Mouse (Mus musculus): ENCODE results near the gene Efnb3. TPM values are rescaled to one million over a fixed set of nuclear protein-coding genes. Genes with fewer than 3 reads are reported as not detected.

Gene Efnb3
- total RNA-seq (2015) = 0.15 TPM in 1 of 2 replicates, not detected in the other
- 0.24 and 0.33 TPM in 2 replicates for total RNA-seq (2017)

- ATAC-seq (replicated peaks; ENCODE audit: poor library complexity) = no peak
Observed at GRCm38 (mm10) chr11:69559851-69560765, at the start of gene Efnb3. TSS of gene Efnb3 (minus strand) at chr11:69560205.

- peak; percentile 43 for ATAC-seq (replicated peaks; ENCODE audit: poor library complexity)
Observed at GRCm38 (mm10) chr11:69609416-69609815, 49.4 kb upstream of the Efnb3 start.

- ATAC-seq (replicated peaks; ENCODE audit: poor library complexity) = no peak
Observed at GRCm38 (mm10) chr11:69608525-69608924, 48.5 kb upstream of the Efnb3 start.

- ATAC-seq (replicated peaks; ENCODE audit: poor library complexity) = no peak
Observed at GRCm38 (mm10) chr11:69606832-69607231, 46.8 kb upstream of the Efnb3 start.

GRCm38 (mm10) chr11:69606491-69606795, 46.4 kb upstream of the Efnb3 start:
- no peak for ATAC-seq (replicated peaks; ENCODE audit: poor library complexity)

- peak; percentile 82 for ATAC-seq (replicated peaks; ENCODE audit: poor library complexity)
Observed at GRCm38 (mm10) chr11:69605726-69606490, 45.9 kb upstream of the Efnb3 start, which contains the start of gene Atp1b2. TSS of gene Atp1b2 (minus strand) at chr11:69605942.

GRCm38 (mm10) chr11:69604795-69605664, 45.0 kb upstream of the Efnb3 start:
- 0 out of 2 replicates have a peak, but pooled peaks have one; percentile 4 for ATAC-seq (replicated peaks; ENCODE audit: poor library complexity)

- ATAC-seq (replicated peaks; ENCODE audit: poor library complexity) = no peak
Observed at GRCm38 (mm10) chr11:69604347-69604746, 44.3 kb upstream of the Efnb3 start.

- ATAC-seq (replicated peaks; ENCODE audit: poor library complexity) = no peak
Observed at GRCm38 (mm10) chr11:69603516-69603915, 43.5 kb upstream of the Efnb3 start.

- no peak for ATAC-seq (replicated peaks; ENCODE audit: poor library complexity)
Observed at GRCm38 (mm10) chr11:69601768-69602167, 41.8 kb upstream of the Efnb3 start.

- ATAC-seq (replicated peaks; ENCODE audit: poor library complexity) = no peak
Observed at GRCm38 (mm10) chr11:69600098-69600497, 40.1 kb upstream of the Efnb3 start.

- peak; percentile 28; the same call in 1 of the 2 replicates for ATAC-seq (replicated peaks; ENCODE audit: poor library complexity)
Observed at GRCm38 (mm10) chr11:69599436-69599835, 39.4 kb upstream of the Efnb3 start.

- ATAC-seq (replicated peaks; ENCODE audit: poor library complexity) = no peak
Observed at GRCm38 (mm10) chr11:69594853-69595252, 34.8 kb upstream of the Efnb3 start.

- ATAC-seq (replicated peaks; ENCODE audit: poor library complexity) = no peak
Observed at GRCm38 (mm10) chr11:69592799-69593198, 32.8 kb upstream of the Efnb3 start.

- ATAC-seq (replicated peaks; ENCODE audit: poor library complexity) = no peak
Observed at GRCm38 (mm10) chr11:69591899-69592637, 32.1 kb upstream of the Efnb3 start.

GRCm38 (mm10) chr11:69591424-69591823, 31.4 kb upstream of the Efnb3 start:
- no peak for ATAC-seq (replicated peaks; ENCODE audit: poor library complexity)

GRCm38 (mm10) chr11:69590622-69591021, 30.6 kb upstream of the Efnb3 start:
- ATAC-seq (replicated peaks; ENCODE audit: poor library complexity) = no peak

- ATAC-seq (replicated peaks; ENCODE audit: poor library complexity) = peak; percentile 52
Observed at GRCm38 (mm10) chr11:69589207-69589834, 29.3 kb upstream of the Efnb3 start.

GRCm38 (mm10) chr11:69585718-69586325, 25.8 kb upstream of the Efnb3 start:
- ATAC-seq (replicated peaks; ENCODE audit: poor library complexity) = peak; percentile 83

Measured in megakaryocyte progenitor cell, adult 5-6 weeks (primary cell).